Mouse (Mus musculus) megakaryocyte, embryonic 14.5 days (primary cell): ENCODE measurements around the gene Gsn. TPM values are rescaled to one million over a fixed set of nuclear protein-coding genes. Genes with fewer than 3 reads are reported as not detected.

Experiments used
- H3K27me3 ChIP-seq: replicated peaks from 2 replicates; pipeline ENCODE3; 2012; ENCODE audit warnings: inconsistent platforms
- H3K36me3 ChIP-seq: replicated peaks from 2 replicates; pipeline ENCODE3; 2012; ENCODE audit warnings: low read length, inconsistent platforms, mixed read lengths
- H3K4me1 ChIP-seq: 2 replicates; pipeline ENCODE4 v1.6.1; 2012; ENCODE audit warnings: inconsistent platforms
- H3K4me3 ChIP-seq: replicated peaks from 2 replicates; pipeline ENCODE3; 2012; ENCODE audit warnings: moderate library complexity, mild to moderate bottlenecking, inconsistent platforms
- H3K9me3 ChIP-seq: 2 replicates; pipeline ENCODE4 v1.6.1; 2012; ENCODE audit warnings: inconsistent platforms
- FLI1 ChIP-seq: IDR thresholded peaks from 2 replicates; pipeline ENCODE4 v1.6.1; 2012; ENCODE audit warnings: low read length, inconsistent platforms, mixed read lengths
- GATA1 ChIP-seq: IDR thresholded peaks from 3 replicates; pipeline ENCODE4 v1.6.1; 2012; ENCODE audit warnings: mixed read lengths, low read length, inconsistent platforms, borderline replicate concordance
- polyA plus RNA-seq: library from polyadenylated mRNA; stranded (reverse); fragments of >175 nt; gene quantifications from 2 replicates; pipeline ENCODE4 v1.2.3, GENCODE M21; 2012; ENCODE audit warnings: low replicate concordance; ENCODE audit not compliant: insufficient read depth

The Gsn gene
- polyA plus RNA-seq, 1 experiment = 422 TPM

- no peak for TF ChIP-seq FLI1
- TF ChIP-seq GATA1 = no peak
- H3K36me3 ChIP-seq = peaks cover 100% of the 10 kb centered on the region
- no peaks in the 10 kb centered on the region for H3K27me3 ChIP-seq
- peaks cover 95% of the 10 kb centered on the region for H3K4me1 ChIP-seq
- no peak overlapping the region for H3K4me3 ChIP-seq
- no peaks in the 10 kb centered on the region for H3K9me3 ChIP-seq
Observed at GRCm38 (mm10) chr2:35320399-35320798, 64.2 kb downstream of the Gsn start.

- H3K4me1 ChIP-seq = peaks cover 95% of the 10 kb centered on the region
- no peak for TF ChIP-seq GATA1
- TF ChIP-seq FLI1 = no peak
- H3K36me3 ChIP-seq = peaks cover 93% of the 10 kb centered on the region
- no peaks in the 10 kb centered on the region for H3K27me3 ChIP-seq
- H3K4me3 ChIP-seq = no peak overlapping the region
- no peaks in the 10 kb centered on the region for H3K9me3 ChIP-seq
Observed at GRCm38 (mm10) chr2:35322404-35323164, 66.4 kb downstream of the Gsn start.

- no peak overlapping the region for H3K4me3 ChIP-seq
- H3K27me3 ChIP-seq = no peaks in the 10 kb centered on the region
- TF ChIP-seq GATA1 (no peak), FLI1 (no peak)
- H3K9me3 ChIP-seq = no peaks in the 10 kb centered on the region
- peaks cover 66% of the 10 kb centered on the region for H3K36me3 ChIP-seq
- peaks cover 94% of the 10 kb centered on the region for H3K4me1 ChIP-seq
Observed at GRCm38 (mm10) chr2:35325930-35326329, 69.8 kb downstream of the Gsn start.

GRCm38 (mm10) chr2:35326931-35327330, 70.8 kb downstream of the Gsn start:
- Histone ChIP-seq H3K36me3 (peaks cover 60% of the 10 kb centered on the region), H3K4me3 (peak overlapping the region; percentile 29)

GRCm38 (mm10) chr2:35327583-35327982, 71.4 kb downstream of the Gsn start:
- TF ChIP-seq GATA1 = no peak; the same call in 2 of the 3 replicates
- no peak for TF ChIP-seq FLI1
- Histone ChIP-seq H3K9me3 (no peaks in the 10 kb centered on the region), H3K36me3 (peaks cover 60% of the 10 kb centered on the region), H3K4me1 (peaks cover 95% of the 10 kb centered on the region), H3K4me3 (peak overlapping the region; percentile 88), H3K27me3 (no peaks in the 10 kb centered on the region)

More at GRCm38 (mm10) chr2:35326931-35327330, 70.8 kb downstream of the Gsn start:
- no peaks in the 10 kb centered on the region for H3K9me3 ChIP-seq
- no peaks in the 10 kb centered on the region for H3K27me3 ChIP-seq
- TF ChIP-seq FLI1 = no peak
- TF ChIP-seq GATA1 = no peak
- H3K4me1 ChIP-seq = peaks cover 95% of the 10 kb centered on the region

GRCm38 (mm10) chr2:35328064-35328792, 72.0 kb downstream of the Gsn start:
- peaks cover 94% of the 10 kb centered on the region for H3K4me1 ChIP-seq
- peak overlapping the region; percentile 88 for H3K4me3 ChIP-seq
- H3K36me3 ChIP-seq = peaks cover 58% of the 10 kb centered on the region
- H3K9me3 ChIP-seq = no peaks in the 10 kb centered on the region
- TF ChIP-seq GATA1 (no peak), FLI1 (no peak)
- H3K27me3 ChIP-seq = no peaks in the 10 kb centered on the region

- Histone ChIP-seq H3K9me3 (no peaks in the 10 kb centered on the region), H3K4me1 (peaks cover 93% of the 10 kb centered on the region), H3K27me3 (no peaks in the 10 kb centered on the region), H3K4me3 (no peak overlapping the region), H3K36me3 (peaks cover 50% of the 10 kb centered on the region)
- TF ChIP-seq GATA1 = no peak
- TF ChIP-seq FLI1 = no peak
Observed at GRCm38 (mm10) chr2:35329061-35329460, 72.9 kb downstream of the Gsn start.

DNA sequence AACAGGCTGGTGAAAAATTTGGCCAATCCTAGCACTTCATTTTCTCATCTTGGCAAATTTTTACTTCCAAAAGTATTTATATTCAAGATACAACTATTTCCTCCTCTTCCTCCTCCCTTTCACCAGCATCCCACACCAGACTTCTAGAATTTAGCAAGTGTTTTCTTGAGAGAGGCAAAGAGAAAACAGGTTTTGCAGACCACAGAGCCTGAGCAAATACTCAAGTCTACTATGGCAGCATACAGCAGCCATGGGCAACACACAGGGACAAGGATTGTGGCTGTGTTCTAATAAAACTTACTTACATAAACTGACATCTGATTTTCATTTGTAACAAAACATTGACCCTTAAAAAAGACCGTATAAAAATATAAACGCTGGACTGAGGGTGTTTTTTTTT, 75.0 kb downstream of the Gsn start:
- H3K36me3 ChIP-seq = peaks cover 30% of the 10 kb centered on the region
- TF ChIP-seq GATA1 (no peak), FLI1 (no peak)
- no peaks in the 10 kb centered on the region for H3K27me3 ChIP-seq
- H3K9me3 ChIP-seq = no peaks in the 10 kb centered on the region
- no peak overlapping the region for H3K4me3 ChIP-seq
- H3K4me1 ChIP-seq = peaks cover 92% of the 10 kb centered on the region

DNA sequence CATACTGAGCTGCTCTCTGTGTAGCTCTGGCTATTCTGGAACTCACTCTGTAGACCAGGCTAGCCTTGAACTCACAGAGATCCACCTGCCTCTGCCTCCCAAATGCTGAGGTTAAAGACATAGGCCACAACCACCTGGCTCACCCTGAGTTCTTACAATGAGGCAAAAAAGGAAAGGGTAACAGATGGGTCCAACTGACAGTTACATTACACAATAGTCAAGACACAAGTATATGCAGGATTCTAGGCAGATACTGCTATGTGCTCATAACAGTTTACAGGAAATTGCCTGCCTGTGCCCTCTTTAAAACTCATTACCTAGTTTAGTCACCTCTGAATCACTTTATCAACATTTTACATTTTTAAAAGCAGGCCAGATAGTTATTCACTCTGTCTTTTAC, 77.5 kb downstream of the Gsn start:
- Histone ChIP-seq H3K36me3 (peaks cover 23% of the 10 kb centered on the region), H3K4me1 (peaks cover 84% of the 10 kb centered on the region), H3K27me3 (no peaks in the 10 kb centered on the region), H3K4me3 (no peak overlapping the region), H3K9me3 (no peaks in the 10 kb centered on the region)
- no peak for TF ChIP-seq GATA1

DNA sequence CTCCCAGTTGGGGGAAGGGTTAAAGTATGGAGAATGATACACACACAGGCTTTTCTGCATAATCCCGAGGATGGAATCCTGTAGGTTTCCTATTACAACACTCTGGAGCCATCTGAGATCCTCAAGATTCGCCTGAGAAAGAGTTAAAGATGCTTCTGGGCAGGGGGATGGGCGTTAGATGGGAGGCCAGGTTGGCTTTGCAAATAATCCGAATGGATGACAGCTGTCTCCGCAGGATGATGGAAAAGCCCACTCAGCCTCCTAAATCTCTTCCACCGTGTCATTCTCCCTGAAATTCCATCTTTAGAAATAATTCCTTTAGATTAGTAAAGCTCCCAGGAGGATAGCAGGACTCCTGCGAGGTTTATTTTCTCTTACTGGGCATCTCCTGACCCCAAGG, 79.4 kb downstream of the Gsn start:
- Histone ChIP-seq H3K9me3 (no peaks in the 10 kb centered on the region), H3K4me1 (peaks cover 72% of the 10 kb centered on the region), H3K36me3 (peaks cover 17% of the 10 kb centered on the region), H3K27me3 (no peaks in the 10 kb centered on the region), H3K4me3 (peak overlapping the region; percentile 92)
- TF ChIP-seq FLI1 = no peak
- no peak for TF ChIP-seq GATA1
